Mouse (Mus musculus) olfactory bulb, adult 2 months (tissue): ENCODE results near the gene Cisd1.

Experiments
- CTCF ChIP-seq: fragments of 200-500 bp; IDR thresholded peaks from 2 replicates; pipeline ENCODE4 v1.5.1; 2012; ENCODE audit warnings: low read depth, mild to moderate bottlenecking, low read length, moderate library complexity; ENCODE audit not compliant: insufficient read depth
- POLR2A ChIP-seq: fragments of 200-500 bp; IDR thresholded peaks from 2 replicates; pipeline ENCODE4 v1.6.1; 2012; ENCODE audit warnings: mild to moderate bottlenecking, low read depth, low read length, moderate library complexity; ENCODE audit not compliant: insufficient read depth

GRCm38 (mm10) chr10:71351301-71351700 lies 6.5 kb upstream of the Cisd1 start:
- no peak for TF ChIP-seq POLR2A
- no peak for TF ChIP-seq CTCF
